9 mouse cellular contexts compared by ENCODE assay signal in genomic region chr2:178277206-178277605, GRCm38 (mm10).
DNase-seq lines count a peak whose midpoint lies in the region; ATAC-seq lines count a peak whose summit lies in the region.
"Had no signal": no experiment of that assay in that cellular context is flagged by ENCODE, and none has a peak within 500 bp of the region (broad histone marks: within the 10 kb centered on the region; RNA-seq: fewer than 3 reads in every experiment).

No protein-coding gene starts in this region.

- no peaks in the 10 kb centered on the region for H3K36me3 ChIP-seq in embryonic facial prominence, embryonic 14.5 days (ENCODE audit: control insufficient read depth, insufficient read depth, low read length)
- no peaks in the 10 kb centered on the region for H3K36me3 ChIP-seq in kidney, embryonic 15.5 days
- H3K36me3 ChIP-seq: liver, embryonic 13.5 days had no signal

- no peak overlapping the region for H3K27ac ChIP-seq in embryonic facial prominence, embryonic 14.5 days (replicated peaks; ENCODE audit: low read depth, low read length)
- H3K27ac ChIP-seq in kidney, embryonic 15.5 days = no peak overlapping the region
- H3K27ac ChIP-seq: liver, embryonic 13.5 days had no signal

- no peak for ATAC-seq in embryonic facial prominence, embryonic 14.5 days (ENCODE audit: low read depth)
- ATAC-seq in kidney, embryonic 15.5 days (replicated peaks; ENCODE audit: low FRiP score) = peak; percentile 76; the same call in 1 of the 2 replicates

- H3K9ac ChIP-seq in embryonic facial prominence, embryonic 14.5 days (ENCODE audit: low read depth, low read length) = no peak overlapping the region
- no peak overlapping the region for H3K9ac ChIP-seq in kidney, embryonic 15.5 days
- H3K9ac ChIP-seq: liver, embryonic 13.5 days had no signal

- WGBS in embryonic facial prominence, embryonic 14.5 days = 9% methylated on average over 6 of the region's 6 CpGs
- 7% methylated on average over 6 of the region's 6 CpGs for WGBS in kidney, embryonic 15.5 days

- no peaks in the 10 kb centered on the region for H3K27me3 ChIP-seq in embryonic facial prominence, embryonic 14.5 days (replicated peaks; ENCODE audit: control insufficient read depth, insufficient read depth, low read length)
- H3K27me3 ChIP-seq in kidney, embryonic 15.5 days = no peaks in the 10 kb centered on the region
- H3K27me3 ChIP-seq: liver, embryonic 13.5 days had no signal

- no peaks in the 10 kb centered on the region for H3K4me1 ChIP-seq in embryonic facial prominence, embryonic 14.5 days (ENCODE audit: control insufficient read depth, insufficient read depth, low read length)
- H3K4me1 ChIP-seq in kidney, embryonic 15.5 days = no peaks in the 10 kb centered on the region
- H3K4me1 ChIP-seq: liver, embryonic 13.5 days had no signal

- peak; percentile 8 to 28 for DNase-seq in urinary bladder, adult 18-20 months (ENCODE audit: low spot score in 2 of 2)
- DNase-seq in urinary bladder, postnatal 10 days (ENCODE audit: low spot score) = no peak
- DNase-seq in embryonic facial prominence, embryonic 14.5 days (ENCODE audit: low spot score) = peak; percentile 79
- peak; percentile 41 to 55 for DNase-seq in lung, postnatal 4 days
- DNase-seq in right cerebral cortex, postnatal 25 days = no peak
- DNase-seq in MN1 (ENCODE audit: low spot score) = no peak
- DNase-seq in thymus, adult 18-20 months = no peak
- DNase-seq: liver, embryonic 13.5 days had no signal

- H3K9me3 ChIP-seq in embryonic facial prominence, embryonic 14.5 days (ENCODE audit: control insufficient read depth, low read length) = no peaks in the 10 kb centered on the region
- no peaks in the 10 kb centered on the region for H3K9me3 ChIP-seq in kidney, embryonic 15.5 days (replicated peaks)
- H3K9me3 ChIP-seq: liver, embryonic 13.5 days had no signal

- no peak overlapping the region for H3K4me2 ChIP-seq in embryonic facial prominence, embryonic 14.5 days (ENCODE audit: low read depth, low read length)
- H3K4me2 ChIP-seq in kidney, embryonic 15.5 days = no peak overlapping the region
- H3K4me2 ChIP-seq: liver, embryonic 13.5 days had no signal

- no peak overlapping the region for H3K4me3 ChIP-seq in embryonic facial prominence, embryonic 14.5 days (ENCODE audit: low read depth, low read length)
- no peak overlapping the region for H3K4me3 ChIP-seq in kidney, embryonic 15.5 days (replicated peaks)
- H3K4me3 ChIP-seq: liver, embryonic 13.5 days had no signal

Comparison
In these comparisons a context has a peak if more than half of its experiments do, and no peak if none do; other contexts are left out.
1. DNase-seq: peak in urinary bladder, adult 18-20 months (2 of 2), embryonic facial prominence, embryonic 14.5 days (single experiment) and lung, postnatal 4 days (2 of 2); none in urinary bladder, postnatal 10 days (single experiment), right cerebral cortex, postnatal 25 days (single experiment), MN1 (single experiment) and thymus, adult 18-20 months (0 of 2).